Mouse (Mus musculus): ENCODE results near the gene Gm10142. TPM values are rescaled to one million over a fixed set of nuclear protein-coding genes. Genes with fewer than 3 reads are reported as not detected.
"Not testable (repeated sequence)": the region's sequence is repeated elsewhere in the genome, so short reads cannot be mapped to it uniquely, and the experiment has no call there.

Gene Gm10142
- total RNA-seq, 1 experiment from 2014 or later, result not detected

- not testable (repeated sequence) for DNase-seq
Measured at GRCm38 (mm10) chr10:77741924-77742688, 26.5 kb downstream of the Gm10142 start, which contains the start of gene Gm18596. Gene Gm18596, minus strand, starts transcription at chr10:77742638.

- not testable (repeated sequence) for DNase-seq
Measured at GRCm38 (mm10) chr10:77750686-77751085, 35.1 kb downstream of the Gm10142 start.

DNA sequence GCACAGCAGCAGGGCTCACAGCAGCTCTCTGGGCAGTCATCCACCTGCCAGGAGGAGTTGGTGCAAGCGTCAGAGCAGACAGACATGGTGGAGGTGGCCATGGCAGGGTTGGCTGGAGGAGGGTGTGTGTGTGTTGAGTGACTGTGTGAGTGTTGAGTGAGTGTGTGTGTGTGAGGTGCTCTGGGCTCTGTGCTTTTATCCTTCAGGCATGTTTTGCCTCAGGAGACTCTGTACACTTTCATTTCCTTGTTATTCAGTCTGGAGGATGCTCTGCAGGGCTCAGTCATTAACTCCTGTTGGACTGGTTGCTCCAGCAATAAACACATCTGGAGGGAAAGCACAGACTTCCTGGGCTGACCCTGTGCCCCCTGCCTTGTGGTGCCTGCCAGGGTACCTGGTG, 35.6 kb downstream of the Gm10142 start, which contains the start of gene Gm9736:
TSS of gene Gm9736 (minus strand) at position 101 of the 400 bp plus-strand sequence.
- DNase-seq, result not testable (repeated sequence)

GRCm38 (mm10) chr10:77752312-77752711, 36.7 kb downstream of the Gm10142 start:
- not testable (repeated sequence) for DNase-seq

GRCm38 (mm10) chr10:77753448-77753847, 37.8 kb downstream of the Gm10142 start:
- no peak for DNase-seq

DNA sequence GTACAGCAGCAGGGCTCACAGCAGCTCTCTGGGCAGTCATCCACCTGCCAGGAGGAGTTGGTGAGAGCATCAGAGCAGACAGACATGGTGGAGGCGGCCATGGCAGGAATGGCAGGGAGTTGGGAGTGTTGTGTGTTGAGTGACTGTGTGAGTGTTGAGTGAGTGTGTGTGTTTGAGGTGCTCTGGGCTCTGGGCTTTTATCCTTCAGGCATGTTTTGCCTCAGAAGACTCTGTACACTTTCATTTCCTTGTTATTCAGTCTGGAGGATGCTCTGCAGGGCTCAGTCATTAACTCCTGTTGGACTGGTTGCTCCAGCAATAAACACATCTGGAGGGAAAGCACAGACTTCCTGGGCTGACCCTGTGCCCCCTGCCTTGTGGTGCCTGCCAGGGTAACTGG, 44.0 kb downstream of the Gm10142 start, which contains the start of gene Gm3233:
TSS of gene Gm3233 (minus strand) at position 101 of the 400 bp plus-strand sequence.
- DNase-seq, result not testable (repeated sequence)

Other genes starting within 250 kb of the Gm10142 start
- 21.6 and 27.2 TPM in 2 replicates for gene Fam207a, start 200.0 kb upstream of the Gm10142 start, total RNA-seq (2021)
- gene Itgb2, start 185.6 kb upstream of the Gm10142 start, total RNA-seq (2021), result 5.8 and 16.0 TPM in 2 replicates
- gene Pttg1ip, start 134.1 kb upstream of the Gm10142 start, total RNA-seq (2021), result 168 and 172 TPM in 2 replicates
- 93.0 and 111 TPM in 2 replicates for gene Sumo3, start 109.7 kb upstream of the Gm10142 start, total RNA-seq (2021)
- gene Gm49325, start 109.6 kb upstream of the Gm10142 start, total RNA-seq (2021), result 23.6 and 31.5 TPM in 2 replicates
- gene Ube2g2, start 93.5 kb upstream of the Gm10142 start, total RNA-seq (2021), result 49.8 and 50.2 TPM in 2 replicates
- 0.41 TPM in 1 of 2 replicates, not detected in the other for gene Tspear, start 29.2 kb upstream of the Gm10142 start, total RNA-seq (2021)
- not detected in 2 replicates for gene Gm19402, start 25.1 kb upstream of the Gm10142 start, total RNA-seq (2021)
- gene Gm9508, start 18.6 kb upstream of the Gm10142 start, total RNA-seq (2021), result not detected in 2 replicates
- gene Gm10272, start 9.2 kb upstream of the Gm10142 start, total RNA-seq (2021), result not detected in 2 replicates
- gene Gm10024, start 4.3 kb upstream of the Gm10142 start, total RNA-seq (2021), result not detected in 2 replicates
- not detected in 2 replicates for gene Krtap12-1, start 4.8 kb downstream of the Gm10142 start, total RNA-seq (2021)
- not detected in 2 replicates for gene Gm10100, start 10.7 kb downstream of the Gm10142 start, total RNA-seq (2021)
- not detected in 2 replicates for gene Gm18596, start 26.8 kb downstream of the Gm10142 start, total RNA-seq (2021)
- gene Gm9736, start 35.5 kb downstream of the Gm10142 start, total RNA-seq (2021), result not detected in 2 replicates
- not detected in 2 replicates for gene Gm3233, start 43.9 kb downstream of the Gm10142 start, total RNA-seq (2021)
- gene Gm3238, start 55.5 kb downstream of the Gm10142 start, total RNA-seq (2021), result not detected in 2 replicates
- not detected in 2 replicates for gene Gm7138, start 61.1 kb downstream of the Gm10142 start, total RNA-seq (2021)
- gene Gm3250, start 66.7 kb downstream of the Gm10142 start, total RNA-seq (2021), result not detected in 2 replicates
- not detected in 2 replicates for gene Gm7137, start 72.4 kb downstream of the Gm10142 start, total RNA-seq (2021)
- gene Gm9639, start 79.3 kb downstream of the Gm10142 start, total RNA-seq (2021), result not detected in 2 replicates
- not detected in 2 replicates for gene Gm19668, start 83.3 kb downstream of the Gm10142 start, total RNA-seq (2021)
- gene Gm9507, start 96.0 kb downstream of the Gm10142 start, total RNA-seq (2021), result not detected in 2 replicates
- gene Gm2696, start 98.9 kb downstream of the Gm10142 start, total RNA-seq (2021), result not detected in 2 replicates
- not detected in 2 replicates for gene Krtap10-4, start 111.3 kb downstream of the Gm10142 start, total RNA-seq (2021)
- gene Krtap10-10, start 120.1 kb downstream of the Gm10142 start, total RNA-seq (2021), result not detected in 2 replicates
- gene Gm36176, start 131.0 kb downstream of the Gm10142 start, total RNA-seq (2021), result not detected in 2 replicates
- gene Gm10318, start 137.1 kb downstream of the Gm10142 start, total RNA-seq (2021), result not detected in 2 replicates
- not detected in 2 replicates for gene Gm3285, start 146.2 kb downstream of the Gm10142 start, total RNA-seq (2021)
- 7.6 and 14.0 TPM in 2 replicates for gene Lrrc3, start 186.7 kb downstream of the Gm10142 start, total RNA-seq (2021)

Data from adrenal gland, postnatal 14 days (tissue).